Mouse (Mus musculus) testis, adult 2 months (tissue): ENCODE results near the gene Swt1. TPM values are rescaled to one million over a fixed set of nuclear protein-coding genes. Genes with fewer than 3 reads are reported as not detected.

ENCODE experiments used
- H3K27ac ChIP-seq: fragments of 200-500 bp; 2 replicates; pipeline ENCODE4 v1.5.1; 2012; ENCODE audit warnings: low read depth, low read length; ENCODE audit not compliant: control insufficient read depth, insufficient read depth
- H3K27me3 ChIP-seq: fragments of 200-500 bp; 2 replicates; pipeline ENCODE4 v1.6.1; 2012; ENCODE audit warnings: mild to moderate bottlenecking, low read length, moderate library complexity; ENCODE audit not compliant: control insufficient read depth, insufficient read depth
- H3K36me3 ChIP-seq: fragments of 200-500 bp; 2 replicates; pipeline ENCODE4 v1.6.1; 2012; ENCODE audit warnings: mild to moderate bottlenecking, low read length; ENCODE audit not compliant: control insufficient read depth, insufficient read depth
- H3K4me1 ChIP-seq: fragments of 200-500 bp; 2 replicates; pipeline ENCODE4 v1.6.1; 2012; ENCODE audit warnings: low read length; ENCODE audit not compliant: control insufficient read depth, insufficient read depth
- H3K4me3 ChIP-seq: fragments of 200-500 bp; 2 replicates; pipeline ENCODE4 v1.5.1; 2012; ENCODE audit warnings: low read depth, mild to moderate bottlenecking, low read length, moderate library complexity, mixed read lengths; ENCODE audit not compliant: control insufficient read depth
- CTCF ChIP-seq: fragments of 200-500 bp; IDR thresholded peaks from 2 replicates; pipeline ENCODE4 v1.5.1; 2012; ENCODE audit warnings: low read depth, mild to moderate bottlenecking, inconsistent platforms, low read length, moderate library complexity; ENCODE audit not compliant: control insufficient read depth, insufficient read depth, insufficient replicate concordance
- POLR2A ChIP-seq: fragments of 200-500 bp; IDR thresholded peaks from 2 replicates; pipeline ENCODE4 v1.6.1; 2012; ENCODE audit warnings: low read depth, mild to moderate bottlenecking, inconsistent platforms, low read length, moderate library complexity; ENCODE audit not compliant: control insufficient read depth
- polyA plus RNA-seq: library from polyadenylated mRNA; depleted of rRNA; stranded (reverse); fragments of >200 nt; gene quantifications from 2 replicates; pipeline ENCODE4 v1.2.3, GENCODE M21; 2012; rRNA removed

Gene Swt1
- polyA plus RNA-seq, 1 experiment, result 21.2 TPM

- TF ChIP-seq CTCF, result no peak
- TF ChIP-seq POLR2A, result no peak
- Histone ChIP-seq H3K27me3 (no peaks in the 10 kb centered on the region), H3K36me3 (no peaks in the 10 kb centered on the region), H3K4me1 (no peaks in the 10 kb centered on the region), H3K4me3 (no peak overlapping the region), H3K27ac (no peak overlapping the region)
Measured at GRCm38 (mm10) chr1:151332819-151333218, 95.4 kb downstream of the Swt1 start.

DNA sequence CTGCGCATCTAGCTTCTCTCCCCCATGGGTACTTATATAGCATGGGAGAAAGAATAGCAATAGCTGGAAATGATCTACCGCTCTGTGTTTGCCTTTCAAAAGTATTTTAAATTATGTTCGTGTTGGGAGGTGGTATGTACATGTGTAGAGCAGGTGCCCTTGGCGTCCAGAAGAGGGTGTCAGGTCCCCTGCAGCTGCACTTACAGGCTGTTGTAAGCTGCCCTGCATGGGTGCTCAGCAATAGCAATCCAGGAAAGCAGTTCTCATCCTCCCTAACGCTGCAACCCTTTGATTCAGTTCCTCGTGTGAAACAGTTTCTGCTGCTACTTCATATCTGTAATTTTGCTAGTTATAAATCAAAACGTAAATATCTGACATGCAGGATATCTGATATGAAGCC lies 98.7 kb downstream of the Swt1 start:
- no peak for TF ChIP-seq POLR2A
- no peak for TF ChIP-seq CTCF
- Histone ChIP-seq H3K36me3 (no peaks in the 10 kb centered on the region), H3K27me3 (no peaks in the 10 kb centered on the region), H3K4me3 (no peak overlapping the region), H3K27ac (no peak overlapping the region), H3K4me1 (no peaks in the 10 kb centered on the region)

DNA sequence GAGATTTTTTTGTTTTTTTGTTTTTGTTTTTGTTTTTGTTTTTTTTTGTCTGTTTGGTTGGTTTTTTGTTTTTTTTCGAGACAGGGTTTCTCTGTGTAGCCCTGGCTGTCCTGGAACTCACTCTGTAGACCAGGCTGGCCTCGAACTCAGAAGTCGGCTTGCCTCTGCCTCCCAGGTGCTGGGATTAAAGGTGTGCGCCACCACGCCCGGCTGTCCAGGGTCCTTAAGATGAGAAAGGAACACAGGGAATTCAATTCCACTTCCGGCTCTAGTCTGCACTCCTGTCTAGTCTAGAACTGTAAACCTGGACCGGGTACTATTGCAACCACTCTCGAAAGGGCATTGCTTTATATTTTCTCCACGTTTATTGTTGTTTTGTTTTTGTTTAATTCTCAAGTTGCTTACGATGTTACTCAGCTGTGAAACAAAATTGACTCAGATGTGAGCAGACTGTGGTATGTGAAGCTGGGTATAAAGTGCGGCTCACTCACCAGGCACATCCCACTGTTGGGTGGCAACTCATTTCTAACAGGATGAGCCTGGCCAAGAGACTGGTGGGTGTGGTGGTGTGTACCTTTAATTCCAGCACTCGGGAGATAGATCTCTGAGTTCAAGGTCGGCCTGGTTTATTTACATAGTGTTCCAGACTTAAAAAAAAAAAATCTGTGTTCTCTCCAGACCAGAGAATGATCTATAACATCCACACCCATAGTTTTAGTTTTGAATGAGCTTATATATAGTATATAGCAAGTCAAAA lies 99.7 kb downstream of the Swt1 start:
- Histone ChIP-seq H3K4me1 (no peaks in the 10 kb centered on the region), H3K36me3 (no peaks in the 10 kb centered on the region), H3K27ac (no peak overlapping the region), H3K4me3 (no peak overlapping the region), H3K27me3 (no peaks in the 10 kb centered on the region)
- no peak for TF ChIP-seq CTCF
- no peak for TF ChIP-seq POLR2A

DNA sequence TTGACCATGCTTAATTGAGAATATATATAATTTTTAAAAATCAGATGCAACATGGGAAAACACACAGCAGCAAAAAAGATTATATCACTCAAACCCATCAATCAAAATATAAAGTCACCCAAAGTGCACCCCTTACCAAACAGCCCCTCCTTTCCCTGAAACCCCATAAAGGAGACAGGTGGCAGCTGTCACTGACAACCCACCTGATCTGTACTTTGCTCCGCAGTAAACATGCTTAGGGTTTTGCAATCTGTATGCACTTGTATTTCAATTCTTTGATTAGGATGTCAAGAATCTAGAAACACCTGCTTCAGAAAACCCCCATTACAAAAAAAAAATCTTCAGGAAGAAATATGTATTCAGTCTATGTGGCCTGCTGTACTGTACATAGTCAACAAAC lies 102.9 kb downstream of the Swt1 start:
- TF ChIP-seq POLR2A (no peak), CTCF (no peak)
- no peaks in the 10 kb centered on the region for H3K4me1 ChIP-seq
- H3K36me3 ChIP-seq, result no peaks in the 10 kb centered on the region
- no peak overlapping the region for H3K27ac ChIP-seq
- no peaks in the 10 kb centered on the region for H3K27me3 ChIP-seq
- no peak overlapping the region for H3K4me3 ChIP-seq

DNA sequence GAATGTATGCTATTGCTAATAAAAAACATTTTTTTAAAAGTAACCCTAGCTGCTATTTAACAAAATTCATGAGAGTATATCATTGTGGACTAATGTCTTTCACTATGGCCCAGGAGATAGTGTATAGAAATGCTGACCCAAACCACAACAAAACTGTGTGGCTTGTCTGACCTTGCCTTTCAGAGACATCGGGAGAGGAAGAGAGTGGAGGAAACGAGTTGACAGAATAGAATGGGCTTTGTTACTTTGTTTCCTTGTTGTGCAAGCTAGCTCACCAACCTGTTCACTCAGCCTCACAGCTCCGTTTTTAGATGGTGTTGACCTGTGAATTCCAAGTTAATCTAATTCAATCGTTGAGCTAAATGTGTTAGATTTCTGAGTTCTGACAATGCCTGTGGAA lies 107.8 kb downstream of the Swt1 start:
- TF ChIP-seq CTCF (no peak), POLR2A (no peak)
- Histone ChIP-seq H3K27me3 (no peaks in the 10 kb centered on the region), H3K4me3 (no peak overlapping the region), H3K4me1 (no peaks in the 10 kb centered on the region), H3K36me3 (no peaks in the 10 kb centered on the region), H3K27ac (no peak overlapping the region)

DNA sequence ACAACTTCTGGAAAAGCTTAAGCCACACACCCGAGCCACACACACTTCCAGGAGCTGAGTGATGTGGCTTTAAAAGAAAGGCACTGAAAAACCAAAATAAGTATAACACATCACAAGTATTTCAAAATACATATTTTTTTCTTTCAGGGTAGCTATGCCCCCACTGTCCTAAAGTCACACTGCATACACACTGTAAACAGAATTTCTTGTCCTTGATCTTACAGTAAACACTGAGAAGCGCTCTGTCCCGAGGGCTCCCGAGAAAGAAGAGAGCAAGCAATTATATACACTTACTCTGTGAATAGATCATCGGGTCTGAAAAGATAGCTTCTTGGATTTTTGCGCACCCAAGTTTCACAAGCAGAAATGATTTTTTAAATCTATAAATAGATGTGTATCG lies 109.0 kb downstream of the Swt1 start:
- H3K36me3 ChIP-seq, result no peaks in the 10 kb centered on the region
- no peaks in the 10 kb centered on the region for H3K4me1 ChIP-seq
- no peak for TF ChIP-seq POLR2A
- TF ChIP-seq CTCF, result no peak
- no peak overlapping the region for H3K4me3 ChIP-seq
- H3K27ac ChIP-seq, result no peak overlapping the region
- H3K27me3 ChIP-seq, result no peaks in the 10 kb centered on the region

Other genes starting within 250 kb of the Swt1 start
- gene Gm47985, start 245.9 kb downstream of the Swt1 start, polyA plus RNA-seq, result 2.2 TPM in 2 replicates
- gene Gm8947, start 236.1 kb downstream of the Swt1 start, polyA plus RNA-seq, result 0.17 and 0.26 TPM in 2 replicates
- gene Gm47995, start 230.0 kb downstream of the Swt1 start, polyA plus RNA-seq, result 1.3 TPM in 1 of 2 replicates, not detected in the other
- 0.12 TPM in 1 of 2 replicates, not detected in the other for gene 3110040M04Rik, start 224.3 kb downstream of the Swt1 start, polyA plus RNA-seq
- gene Gm47996, start 218.3 kb downstream of the Swt1 start, polyA plus RNA-seq, result 0.41 TPM in 1 of 2 replicates, not detected in the other
- gene Ivns1abp, start 84.0 kb downstream of the Swt1 start, polyA plus RNA-seq, result 53.7 and 73.0 TPM in 2 replicates
- gene Trmt1l, start 87 bp upstream of the Swt1 start, polyA plus RNA-seq, result 14.0 and 14.7 TPM in 2 replicates
- gene Rnf2, start 72.5 kb upstream of the Swt1 start, polyA plus RNA-seq, result 39.9 and 42.6 TPM in 2 replicates
- gene Fam129a, start 142.7 kb upstream of the Swt1 start, polyA plus RNA-seq, result 7.8 and 8.8 TPM in 2 replicates